Mouse (Mus musculus): Measurements from ENCODE around the gene Fcgr1.
"Not testable (repeated sequence)": the region's sequence is repeated elsewhere in the genome, so short reads cannot be mapped to it uniquely, and the experiment has no call there.

Fcgr1 gene

GRCm38 (mm10) chr3:96247356-96248140 is 46.2 kb downstream of the Fcgr1 start:
- DNase-seq: no peak

GRCm38 (mm10) chr3:96246427-96246856 is 47.3 kb downstream of the Fcgr1 start, which contains the start of gene Hist2h3c1:
Hist2h3c1 (plus strand) TSS chr3:96246685.
- not testable (repeated sequence) for DNase-seq

- not testable (repeated sequence) for DNase-seq
These were observed 47.8 kb downstream of the Fcgr1 start for GRCm38 (mm10) chr3:96246018-96246417.

- DNase-seq: peak; percentile 82 to 89
These were observed 48.5 kb downstream of the Fcgr1 start, which contains the start of gene Hist2h2aa1 for GRCm38 (mm10) chr3:96245003-96245886. Hist2h2aa1 (plus strand) TSS chr3:96245497.

- DNase-seq: no peak
These were observed 49.7 kb downstream of the Fcgr1 start for GRCm38 (mm10) chr3:96243921-96244572.

GRCm38 (mm10) chr3:96240799-96241197 is 53.0 kb downstream of the Fcgr1 start:
- no peak for DNase-seq

- DNase-seq: peak; percentile 89 to 97
These were observed 53.6 kb downstream of the Fcgr1 start, which contains the start of gene Hist2h2aa2 for GRCm38 (mm10) chr3:96239949-96240798. Hist2h2aa2 (minus strand) TSS chr3:96240276.

- DNase-seq: peak in 1 of 2 experiments; percentile 41
These were observed 54.6 kb downstream of the Fcgr1 start, which contains the start of gene Hist2h3c2 for GRCm38 (mm10) chr3:96238954-96239793. Hist2h3c2 (minus strand) TSS chr3:96239127.

- no peak for DNase-seq
These were observed 55.8 kb downstream of the Fcgr1 start for GRCm38 (mm10) chr3:96237904-96238511.

- no peak for DNase-seq
These were observed 56.4 kb downstream of the Fcgr1 start for GRCm38 (mm10) chr3:96237335-96237903.

GRCm38 (mm10) chr3:96236834-96237334 is 56.9 kb downstream of the Fcgr1 start:
- no peak for DNase-seq

GRCm38 (mm10) chr3:96235836-96236235 is 57.9 kb downstream of the Fcgr1 start:
- DNase-seq: no peak

GRCm38 (mm10) chr3:96234914-96235313 is 58.9 kb downstream of the Fcgr1 start:
- DNase-seq: no peak

Measured in cerebellum, adult 18-20 months (tissue).